Mouse (Mus musculus) liver, embryonic 15.5 days (tissue): Measurements from ENCODE around the gene Nemp1. TPM values are rescaled to one million over a fixed set of nuclear protein-coding genes. Genes with fewer than 3 reads are reported as not detected.

ENCODE experiments used
- ATAC-seq: fragments of 200-750 bp; cut with Nextera tagmentation; 2 replicates; pipeline ENCODE4 v1.8.0; 2017; ENCODE audit warnings: moderate number of reproducible peaks, mild to moderate bottlenecking, moderate library complexity; ENCODE audit not compliant: insufficient read depth
- H3K27ac ChIP-seq: fragments of 300-500 bp; sonication (generic); replicated peaks from 2 replicates; pipeline ENCODE4 v1.5.1; 2015; ENCODE audit warnings: mild to moderate bottlenecking, inconsistent platforms
- H3K27me3 ChIP-seq: fragments of 300-500 bp; sonication (generic); 2 replicates; pipeline ENCODE4 v1.6.1; 2015; ENCODE audit warnings: mild to moderate bottlenecking, inconsistent platforms
- H3K36me3 ChIP-seq: fragments of 300-500 bp; sonication (generic); replicated peaks from 2 replicates; pipeline ENCODE4 v1.6.1; 2015; ENCODE audit warnings: moderate library complexity, mild to moderate bottlenecking, inconsistent platforms
- H3K4me1 ChIP-seq: fragments of 300-500 bp; sonication (generic); replicated peaks from 2 replicates; pipeline ENCODE4 v1.6.1; 2015; ENCODE audit warnings: inconsistent platforms
- H3K4me2 ChIP-seq: fragments of 300-500 bp; sonication (generic); 2 replicates; pipeline ENCODE4 v1.6.1; 2015; ENCODE audit warnings: moderate library complexity, mild to moderate bottlenecking, inconsistent platforms
- H3K4me3 ChIP-seq: fragments of 300-500 bp; sonication (generic); replicated peaks from 2 replicates; pipeline ENCODE4 v1.5.1; 2015; ENCODE audit warnings: mild to moderate bottlenecking, inconsistent platforms
- H3K9ac ChIP-seq: fragments of 300-500 bp; sonication (generic); 2 replicates; pipeline ENCODE4 v1.6.1; 2015; ENCODE audit warnings: moderate library complexity, mild to moderate bottlenecking, inconsistent platforms
- H3K9me3 ChIP-seq: fragments of 300-500 bp; sonication (generic); replicated peaks from 2 replicates; pipeline ENCODE4 v1.6.1; 2016; ENCODE audit warnings: inconsistent platforms
- WGBS: fragments of 180-500 bp; shearing (Covaris S2); methylation state at CpG from one replicate; pipeline ENCODE4 v1.1.7; 2015; ENCODE audit warnings: mixed read lengths; ENCODE audit not compliant: insufficient replicate concordance; 5-methylcytosine and 5-hydroxymethylcytosine counted together
- polyA plus RNA-seq: library from polyadenylated mRNA; unstranded; fragments of >200 nt; fragmentation: Nextera tagmentation; extraction: Ambion mirVana; gene quantifications from 2 replicates; pipeline ENCODE4 v1.2.1, GENCODE M21; 2015

Nemp1 gene
- polyA plus RNA-seq, 1 experiment from 2014 or later = 5.7 TPM

- peaks cover 42% of the 10 kb centered on the region for H3K27me3 ChIP-seq
- no peak for ATAC-seq
- H3K4me2 ChIP-seq = no peak overlapping the region
- H3K9me3 ChIP-seq = no peaks in the 10 kb centered on the region
- no peak overlapping the region for H3K4me3 ChIP-seq
- no peaks in the 10 kb centered on the region for H3K36me3 ChIP-seq
- 71% methylated on average over 6 of the region's 6 CpGs for WGBS
- peaks cover 9% of the 10 kb centered on the region; the same call in 1 of the 2 replicates for H3K4me1 ChIP-seq
- H3K9ac ChIP-seq = no peak overlapping the region
- H3K27ac ChIP-seq = no peak overlapping the region
Observed at GRCm38 (mm10) chr10:127623439-127624216, 43.1 kb upstream of the Nemp1 start.

GRCm38 (mm10) chr10:127626433-127626832 is 40.3 kb upstream of the Nemp1 start:
- H3K9ac ChIP-seq = no peak overlapping the region
- no peak overlapping the region for H3K4me3 ChIP-seq
- H3K4me2 ChIP-seq = no peak overlapping the region
- 61% methylated on average over 3 of the region's 3 CpGs for WGBS
- H3K27me3 ChIP-seq = peaks cover 14% of the 10 kb centered on the region
- peaks cover 6% of the 10 kb centered on the region; the same call in 1 of the 2 replicates for H3K4me1 ChIP-seq
- H3K36me3 ChIP-seq = no peaks in the 10 kb centered on the region
- H3K27ac ChIP-seq = no peak overlapping the region
- ATAC-seq = no peak
- no peaks in the 10 kb centered on the region for H3K9me3 ChIP-seq

- peaks cover 11% of the 10 kb centered on the region for H3K4me1 ChIP-seq
- H3K4me3 ChIP-seq = no peak overlapping the region
- no peaks in the 10 kb centered on the region for H3K27me3 ChIP-seq
- no peaks in the 10 kb centered on the region for H3K36me3 ChIP-seq
- H3K9me3 ChIP-seq = no peaks in the 10 kb centered on the region
- peak; percentile 28; the same call in 1 of the 2 replicates for ATAC-seq
- no peak overlapping the region for H3K4me2 ChIP-seq
- no peak overlapping the region for H3K27ac ChIP-seq
- WGBS = 29% methylated on average over 10 of the region's 10 CpGs
- no peak overlapping the region for H3K9ac ChIP-seq
Observed at GRCm38 (mm10) chr10:127631261-127632214, 35.2 kb upstream of the Nemp1 start.

DNA sequence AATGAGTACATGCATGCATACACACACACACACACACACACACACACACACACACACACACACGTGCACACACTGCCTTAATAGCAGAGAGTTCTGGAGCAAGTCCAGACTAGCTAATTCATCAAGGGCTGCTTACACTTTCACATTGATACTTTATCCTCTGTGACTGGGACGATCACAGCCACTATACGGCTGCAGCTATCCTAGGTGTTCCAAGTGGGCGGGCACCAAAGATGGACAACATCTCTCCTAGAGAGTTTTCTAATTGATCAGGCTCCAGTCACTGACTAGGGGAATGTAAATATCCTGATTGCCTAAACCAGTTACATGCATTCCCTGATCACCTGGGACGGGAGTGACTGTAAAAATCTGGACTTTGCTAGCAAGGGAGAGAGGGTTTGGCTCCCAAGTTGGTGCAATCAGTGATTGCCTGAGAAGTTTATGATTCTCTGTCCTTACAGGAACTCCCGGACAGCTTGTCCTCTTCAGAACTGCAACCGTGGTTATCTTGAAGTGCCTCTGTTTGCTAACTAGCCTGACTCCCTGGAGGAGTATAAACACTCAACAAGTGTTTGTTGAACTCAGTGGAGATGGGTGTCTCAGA is 33.9 kb upstream of the Nemp1 start:
- Histone ChIP-seq H3K4me1 (peaks cover 11% of the 10 kb centered on the region), H3K36me3 (no peaks in the 10 kb centered on the region), H3K27me3 (no peaks in the 10 kb centered on the region), H3K27ac (0 out of 2 replicates have a peak overlapping the region, but pooled peaks have one; percentile 24), H3K4me2 (no peak overlapping the region), H3K9ac (no peak overlapping the region), H3K9me3 (no peaks in the 10 kb centered on the region), H3K4me3 (no peak overlapping the region)
- 41% methylated on average over 7 of the region's 7 CpGs for WGBS
- peak; percentile 51; the same call in 1 of the 2 replicates for ATAC-seq

- Histone ChIP-seq H3K4me2 (no peak overlapping the region), H3K36me3 (no peaks in the 10 kb centered on the region), H3K4me3 (no peak overlapping the region), H3K27me3 (peaks cover 8% of the 10 kb centered on the region), H3K9ac (no peak overlapping the region), H3K4me1 (peaks cover 35% of the 10 kb centered on the region), H3K27ac (no peak overlapping the region), H3K9me3 (no peaks in the 10 kb centered on the region)
- ATAC-seq = no peak
- 55% methylated on average over 5 of the region's 5 CpGs for WGBS
Observed at GRCm38 (mm10) chr10:127640421-127640820, 26.3 kb upstream of the Nemp1 start.

GRCm38 (mm10) chr10:127641861-127642771 is 24.6 kb upstream of the Nemp1 start:
- Histone ChIP-seq H3K27me3 (peaks cover 8% of the 10 kb centered on the region), H3K9me3 (no peaks in the 10 kb centered on the region), H3K4me2 (peak overlapping the region; percentile 93), H3K4me1 (peaks cover 35% of the 10 kb centered on the region), H3K9ac (peak overlapping the region; percentile 73), H3K4me3 (peak overlapping the region; percentile 68), H3K27ac (peak overlapping the region; percentile 89), H3K36me3 (peaks cover 2% of the 10 kb centered on the region; the same call in 1 of the 2 replicates)
- 2% methylated on average over 19 of the region's 19 CpGs for WGBS
- ATAC-seq = peak; percentile 59

DNA sequence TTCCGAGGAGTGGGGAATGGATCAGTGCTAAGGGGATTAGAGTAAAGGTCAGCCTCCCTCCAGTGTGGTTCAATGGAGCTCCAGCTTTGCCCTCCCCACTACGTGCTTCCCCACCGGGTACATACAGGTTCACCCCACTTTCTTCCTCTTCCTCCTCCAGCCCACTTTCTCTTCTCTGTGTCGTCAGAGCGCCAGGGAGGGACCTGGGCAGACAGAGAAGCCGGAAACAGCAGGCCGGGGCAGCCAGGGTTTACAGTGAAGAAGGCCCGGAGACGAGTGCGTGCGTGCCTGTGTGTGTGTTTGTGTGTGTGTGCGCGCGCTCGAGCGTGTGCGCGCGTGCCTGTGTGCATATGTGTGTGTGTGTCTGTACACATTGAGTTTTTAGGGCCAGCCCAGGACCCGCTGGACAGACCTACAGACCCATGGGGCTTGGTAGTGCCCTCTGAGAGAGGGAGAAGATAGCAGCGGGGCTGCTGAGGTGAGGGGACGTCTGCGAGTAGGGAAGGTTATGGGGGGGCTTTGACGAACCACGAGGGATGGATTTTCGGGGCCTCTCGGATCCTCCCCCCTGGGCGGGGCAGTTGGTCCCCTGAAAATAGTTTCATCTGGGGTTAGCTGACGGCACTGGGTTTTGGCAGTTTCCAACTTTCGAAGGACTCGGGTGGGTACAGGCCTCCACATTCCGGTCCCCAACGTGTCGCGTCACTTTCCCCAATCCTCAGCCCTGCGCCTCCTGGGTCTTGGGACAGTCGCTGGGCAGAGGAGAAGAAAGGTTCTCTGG is 23.7 kb upstream of the Nemp1 start, which contains the start of gene Stat6:
Stat6 (plus strand) TSS at position 215 of the 781 bp plus-strand sequence.
- H3K27ac ChIP-seq = peak within 1 kb of the TSS; percentile 89
- 1% methylated on average over 37 of the region's 37 CpGs for WGBS
- peak; percentile 71 for ATAC-seq

DNA sequence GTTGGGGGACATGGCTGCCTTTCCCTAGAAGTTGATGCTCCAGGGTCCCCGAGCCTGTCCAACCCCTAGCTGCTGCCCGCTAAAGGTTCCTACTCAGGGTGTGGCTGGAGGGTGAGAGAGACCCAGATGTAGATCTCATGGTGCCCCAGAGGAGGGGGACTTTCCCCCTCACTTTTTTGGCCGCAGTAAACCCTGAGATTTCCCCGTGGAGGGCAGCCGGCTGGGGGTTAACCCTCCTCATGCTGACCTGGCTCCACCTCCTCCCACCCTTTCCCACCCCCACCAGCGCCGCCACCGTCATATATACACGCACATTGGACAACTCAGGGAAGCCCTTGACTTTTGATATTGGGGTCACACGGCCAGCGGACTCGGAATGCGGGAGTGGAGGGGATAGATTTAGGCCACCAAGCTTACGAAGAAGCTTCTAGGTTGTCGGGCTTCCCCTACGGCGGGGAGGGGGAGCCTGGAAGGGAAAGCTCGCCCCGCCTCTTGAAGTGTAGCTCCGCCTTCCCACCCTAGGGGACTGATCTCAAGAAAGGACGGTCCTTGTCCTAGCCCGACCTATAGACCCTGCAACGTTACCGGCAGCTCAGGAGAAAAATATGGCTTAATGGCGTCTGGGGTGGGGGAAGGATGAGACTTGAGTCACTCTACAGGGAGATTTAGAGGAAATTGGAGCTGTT is 23.0 kb upstream of the Nemp1 start:
- WGBS = under 1% methylated on average over 25 of the region's 25 CpGs
- no peaks in the 10 kb centered on the region for H3K9me3 ChIP-seq
- peak overlapping the region; percentile 68 for H3K4me3 ChIP-seq
- ATAC-seq = peak; percentile 47
- H3K27me3 ChIP-seq = peaks cover 8% of the 10 kb centered on the region
- H3K4me2 ChIP-seq = peak overlapping the region; percentile 93
- peak overlapping the region; percentile 73 for H3K9ac ChIP-seq
- peak overlapping the region; percentile 89 for H3K27ac ChIP-seq
- peaks cover 35% of the 10 kb centered on the region for H3K4me1 ChIP-seq
- peaks cover 18% of the 10 kb centered on the region for H3K36me3 ChIP-seq

More for the DNA sequence above, 23.7 kb upstream of the Nemp1 start, which contains the start of gene Stat6:
- Histone ChIP-seq H3K4me3 (peak within 1 kb of the TSS; percentile 68), H3K9me3 (no peaks in the 10 kb centered on the region), H3K27me3 (peaks cover 8% of the 10 kb centered on the region), H3K36me3 (peaks cover 11% of the 10 kb centered on the region), H3K4me2 (peak within 1 kb of the TSS; percentile 93), H3K9ac (peak within 1 kb of the TSS; percentile 73), H3K4me1 (peaks cover 35% of the 10 kb centered on the region)

DNA sequence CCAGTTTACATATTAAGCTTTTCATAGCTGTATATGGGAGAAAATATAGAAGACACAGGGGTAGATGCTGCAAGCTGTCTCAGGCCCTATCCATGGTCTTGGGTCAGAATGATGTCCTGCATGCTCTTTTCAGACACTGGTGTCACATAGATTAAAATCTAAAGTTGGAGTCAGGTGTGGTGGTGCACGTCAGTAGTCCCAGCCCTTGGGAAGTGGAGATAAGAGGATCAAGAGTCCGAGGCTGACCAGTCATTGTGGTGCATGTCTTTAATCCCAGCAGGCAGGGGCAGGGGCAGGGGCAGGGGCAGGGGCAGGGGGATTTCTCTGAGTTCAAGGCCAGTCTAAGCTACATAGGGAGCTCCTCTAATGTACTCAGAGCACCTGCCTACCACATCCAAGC is 20.9 kb upstream of the Nemp1 start:
- H3K27me3 ChIP-seq = peaks cover 2% of the 10 kb centered on the region; the same call in 1 of the 2 replicates
- 51% methylated on average over 2 of the region's 2 CpGs for WGBS
- no peak overlapping the region for H3K4me2 ChIP-seq
- H3K4me3 ChIP-seq = no peak overlapping the region
- peaks cover 35% of the 10 kb centered on the region for H3K4me1 ChIP-seq
- H3K27ac ChIP-seq = no peak overlapping the region
- peaks cover 27% of the 10 kb centered on the region for H3K36me3 ChIP-seq
- H3K9me3 ChIP-seq = no peaks in the 10 kb centered on the region
- H3K9ac ChIP-seq = no peak overlapping the region
- no peak for ATAC-seq
